Mouse (Mus musculus) liver, embryonic 11.5 days (tissue): Measurements from ENCODE around the gene Hps5. TPM values are rescaled to one million over a fixed set of nuclear protein-coding genes. Genes with fewer than 3 reads are reported as not detected.
A peak's percentile ranks its signal among the peaks of the same experiment; 100 is the strongest.
"Not testable (repeated sequence)": the region's sequence is repeated elsewhere in the genome, so short reads cannot be mapped to it uniquely, and the experiment has no call there.

Experiments used
- ATAC-seq: fragments of 200-750 bp; cut with Nextera tagmentation; replicated peaks from 2 replicates; pipeline ENCODE4 v1.8.0; 2017; ENCODE audit warnings: moderate number of reproducible peaks, mild to moderate bottlenecking, moderate TSS enrichment, moderate library complexity; ENCODE audit not compliant: low FRiP score
- DNase-seq: peaks from one replicate; pipeline ENCODE4 v3.0.0-alpha.2; 2017; ENCODE audit warnings: low spot score
- H3K27ac ChIP-seq: fragments of 300-500 bp; sonication (generic); 2 replicates; pipeline ENCODE4 v1.5.1; 2014; ENCODE audit warnings: mild to moderate bottlenecking, low read depth, low read length, control low read depth
- H3K27me3 ChIP-seq: fragments of 300-500 bp; sonication (generic); replicated peaks from 2 replicates; pipeline ENCODE4 v1.6.1; 2014; ENCODE audit warnings: low read length, mixed read lengths; ENCODE audit not compliant: control insufficient read depth, insufficient read depth
- H3K36me3 ChIP-seq: fragments of 300-500 bp; sonication (generic); 2 replicates; pipeline ENCODE4 v1.6.1; 2014; ENCODE audit warnings: mild to moderate bottlenecking, low read length, moderate library complexity, mixed read lengths; ENCODE audit not compliant: control insufficient read depth, insufficient read depth
- H3K4me1 ChIP-seq: fragments of 300-500 bp; sonication (generic); replicated peaks from 2 replicates; pipeline ENCODE4 v1.6.1; 2014; ENCODE audit warnings: low read length, mixed read lengths; ENCODE audit not compliant: control insufficient read depth, insufficient read depth
- H3K4me2 ChIP-seq: fragments of 300-500 bp; sonication (generic); 2 replicates; pipeline ENCODE4 v1.6.1; 2014; ENCODE audit warnings: mild to moderate bottlenecking, control low read depth, moderate library complexity
- H3K4me3 ChIP-seq: fragments of 300-500 bp; sonication (generic); 2 replicates; pipeline ENCODE4 v1.5.1; 2014; ENCODE audit warnings: low read depth, low read length, control low read depth
- H3K9ac ChIP-seq: fragments of 300-500 bp; sonication (generic); 2 replicates; pipeline ENCODE4 v1.6.1; 2014; ENCODE audit warnings: low read depth, low read length, control low read depth
- H3K9me3 ChIP-seq: fragments of 300-500 bp; sonication (generic); 2 replicates; pipeline ENCODE4 v1.6.1; 2016; ENCODE audit warnings: low read length, inconsistent platforms, mixed read lengths; ENCODE audit not compliant: control insufficient read depth
- WGBS: fragments of 180-500 bp; shearing (Covaris S2); extraction: QIAGEN DNeasy Blood & Tissue Kit; methylation state at CpG from one replicate; pipeline ENCODE4 v1.1.7; 2014; 5-methylcytosine and 5-hydroxymethylcytosine counted together
- polyA plus RNA-seq: library from polyadenylated mRNA; unstranded; fragments of >200 nt; fragmentation: Nextera tagmentation; extraction: Ambion mirVana; gene quantifications from 2 replicates; pipeline ENCODE4 v1.2.1, GENCODE M21; 2014

Gene Hps5
- polyA plus RNA-seq, 1 experiment from 2014 or later, result 15.5 TPM

- no peaks in the 10 kb centered on the region for H3K27me3 ChIP-seq
- H3K4me1 ChIP-seq, result peaks cover 43% of the 10 kb centered on the region
- H3K36me3 ChIP-seq, result no peaks in the 10 kb centered on the region
- peak overlapping the region; percentile 39; the same call in 1 of the 2 replicates for H3K9ac ChIP-seq
- WGBS, result 4% methylated on average over 8 of the region's 8 CpGs
- H3K27ac ChIP-seq, result peak overlapping the region; percentile 57; the same call in 1 of the 2 replicates
- ATAC-seq (peak; percentile 35; the same call in 1 of the 2 replicates), DNase-seq (no peak)
- no peak overlapping the region for H3K4me3 ChIP-seq
- H3K9me3 ChIP-seq, result no peaks in the 10 kb centered on the region
- peak overlapping the region; percentile 45 for H3K4me2 ChIP-seq
These were observed 43.0 kb upstream of the Hps5 start for GRCm38 (mm10) chr7:46838891-46839302.

GRCm38 (mm10) chr7:46838104-46838671 is 42.3 kb upstream of the Hps5 start:
- H3K27ac ChIP-seq, result peak overlapping the region; percentile 57
- peak overlapping the region; percentile 45 for H3K4me2 ChIP-seq
- no peak for DNase-seq
- H3K9me3 ChIP-seq, result no peaks in the 10 kb centered on the region
- peaks cover 47% of the 10 kb centered on the region for H3K4me1 ChIP-seq
- WGBS, result 5% methylated on average over 9 of the region's 9 CpGs
- H3K36me3 ChIP-seq, result no peaks in the 10 kb centered on the region
- H3K27me3 ChIP-seq, result no peaks in the 10 kb centered on the region
- peak; percentile 26; the same call in 1 of the 2 replicates for ATAC-seq
- H3K4me3 ChIP-seq, result no peak overlapping the region
- peak overlapping the region; percentile 43; the same call in 1 of the 2 replicates for H3K9ac ChIP-seq

- H3K36me3 ChIP-seq, result no peaks in the 10 kb centered on the region
- no peak overlapping the region for H3K4me3 ChIP-seq
- no peaks in the 10 kb centered on the region for H3K27me3 ChIP-seq
- 67% methylated on average over 5 of the region's 5 CpGs for WGBS
- H3K27ac ChIP-seq, result no peak overlapping the region
- H3K4me1 ChIP-seq, result peaks cover 56% of the 10 kb centered on the region
- no peak for ATAC-seq
- H3K4me2 ChIP-seq, result no peak overlapping the region
- DNase-seq, result no peak
- H3K9me3 ChIP-seq, result no peaks in the 10 kb centered on the region
- no peak overlapping the region for H3K9ac ChIP-seq
These were observed 41.2 kb upstream of the Hps5 start for GRCm38 (mm10) chr7:46837073-46837472.

- ATAC-seq, result no peak
- H3K27ac ChIP-seq, result no peak overlapping the region
- H3K9me3 ChIP-seq, result no peaks in the 10 kb centered on the region
- no peaks in the 10 kb centered on the region for H3K27me3 ChIP-seq
- no peak overlapping the region for H3K4me3 ChIP-seq
- no peak overlapping the region for H3K9ac ChIP-seq
- H3K36me3 ChIP-seq, result no peaks in the 10 kb centered on the region
- peaks cover 58% of the 10 kb centered on the region for H3K4me1 ChIP-seq
- no peak overlapping the region for H3K4me2 ChIP-seq
- WGBS, result 72% methylated on average over 5 of the region's 5 CpGs
- no peak for DNase-seq
These were observed 40.5 kb upstream of the Hps5 start for GRCm38 (mm10) chr7:46836357-46836756.

- H3K4me1 ChIP-seq, result peaks cover 66% of the 10 kb centered on the region
- H3K27me3 ChIP-seq, result no peaks in the 10 kb centered on the region
- DNase-seq (no peak), ATAC-seq (no peak)
- 71% methylated on average over 13 of the region's 14 CpGs for WGBS
- H3K4me2 ChIP-seq, result no peak overlapping the region
- H3K36me3 ChIP-seq, result no peaks in the 10 kb centered on the region
- no peaks in the 10 kb centered on the region for H3K9me3 ChIP-seq
- no peak overlapping the region for H3K27ac ChIP-seq
- H3K4me3 ChIP-seq, result no peak overlapping the region
- no peak overlapping the region for H3K9ac ChIP-seq
These were observed 39.2 kb upstream of the Hps5 start for GRCm38 (mm10) chr7:46834994-46835610.

- H3K27ac ChIP-seq, result peak overlapping the region; percentile 40
- H3K27me3 ChIP-seq, result no peaks in the 10 kb centered on the region
- DNase-seq (no peak), ATAC-seq (no peak)
- no peak overlapping the region for H3K9ac ChIP-seq
- peak overlapping the region; percentile 21; the same call in 1 of the 2 replicates for H3K4me2 ChIP-seq
- H3K4me1 ChIP-seq, result peaks cover 55% of the 10 kb centered on the region
- no peaks in the 10 kb centered on the region for H3K9me3 ChIP-seq
- H3K4me3 ChIP-seq, result no peak overlapping the region
- H3K36me3 ChIP-seq, result no peaks in the 10 kb centered on the region
- WGBS, result 70% methylated on average over 7 of the region's 7 CpGs
These were observed 37.9 kb upstream of the Hps5 start for GRCm38 (mm10) chr7:46833670-46834255.

- Histone ChIP-seq H3K27me3 (no peaks in the 10 kb centered on the region), H3K9me3 (no peaks in the 10 kb centered on the region), H3K4me3 (no peak overlapping the region), H3K4me2 (peak overlapping the region; percentile 21; the same call in 1 of the 2 replicates), H3K4me1 (peaks cover 50% of the 10 kb centered on the region), H3K9ac (no peak overlapping the region), H3K27ac (peak overlapping the region; percentile 40), H3K36me3 (no peaks in the 10 kb centered on the region)
- peak; percentile 54 for DNase-seq
- peak; percentile 91 for ATAC-seq
- 25% methylated on average over 6 of the region's 6 CpGs for WGBS
These were observed 37.4 kb upstream of the Hps5 start for GRCm38 (mm10) chr7:46833266-46833665.

GRCm38 (mm10) chr7:46832112-46832810 is 36.4 kb upstream of the Hps5 start:
- H3K27me3 ChIP-seq, H3K4me2 ChIP-seq, ATAC-seq, H3K36me3 ChIP-seq, H3K9ac ChIP-seq, DNase-seq, H3K4me3 ChIP-seq, H3K9me3 ChIP-seq: not testable (repeated sequence)
- H3K4me1 ChIP-seq, result peaks cover 45% of the 10 kb centered on the region
- WGBS, result 77% methylated on average over 11 of the region's 11 CpGs
- 0 out of 2 replicates have a peak overlapping the region, but pooled peaks have one; percentile 33 for H3K27ac ChIP-seq
